Mouse (Mus musculus): ENCODE results near the gene Ms4a14. TPM values are rescaled to one million over a fixed set of nuclear protein-coding genes. Genes with fewer than 3 reads are reported as not detected.
"Not testable (repeated sequence)": the region's sequence is repeated elsewhere in the genome, so short reads cannot be mapped to it uniquely, and the experiment has no call there.

Ms4a14 gene
- total RNA-seq (2021), result 0.24 TPM in 1 of 2 replicates, not detected in the other
- long read RNA-seq, result 0 reads

- no peak for DNase-seq
These were observed at the start of gene Ms4a14 for GRCm38 (mm10) chr19:11314354-11314753. Gene Ms4a14, minus strand, starts transcription at chr19:11314454.

GRCm38 (mm10) chr19:11362002-11362401 is 47.7 kb upstream of the Ms4a14 start:
- DNase-seq, result no peak

GRCm38 (mm10) chr19:11360106-11360505 is 45.9 kb upstream of the Ms4a14 start:
- no peak for DNase-seq

GRCm38 (mm10) chr19:11355730-11356129 is 41.5 kb upstream of the Ms4a14 start:
- no peak for DNase-seq

- no peak for DNase-seq
These were observed 37.6 kb upstream of the Ms4a14 start for GRCm38 (mm10) chr19:11351878-11352277.

GRCm38 (mm10) chr19:11349698-11350481 is 35.6 kb upstream of the Ms4a14 start:
- no peak for DNase-seq

- DNase-seq, result no peak
These were observed 29.7 kb upstream of the Ms4a14 start for GRCm38 (mm10) chr19:11343992-11344391.

GRCm38 (mm10) chr19:11343147-11343546 is 28.9 kb upstream of the Ms4a14 start:
- no peak for DNase-seq

GRCm38 (mm10) chr19:11335932-11336331 is 21.7 kb upstream of the Ms4a14 start, which contains the start of gene Ms4a7:
Gene Ms4a7, minus strand, starts transcription at chr19:11336146.
- DNase-seq, result no peak

- DNase-seq, result no peak
These were observed 6.9 kb upstream of the Ms4a14 start for GRCm38 (mm10) chr19:11321123-11321522.

GRCm38 (mm10) chr19:11316786-11317185 is 2.5 kb upstream of the Ms4a14 start:
- no peak for DNase-seq

- DNase-seq, result no peak
These were observed 5.4 kb downstream of the Ms4a14 start for GRCm38 (mm10) chr19:11308888-11309287.

GRCm38 (mm10) chr19:11299529-11299928 is 14.7 kb downstream of the Ms4a14 start:
- DNase-seq, result not testable (repeated sequence)

- DNase-seq, result no peak
These were observed 15.3 kb downstream of the Ms4a14 start for GRCm38 (mm10) chr19:11298939-11299338.

GRCm38 (mm10) chr19:11293616-11294015 is 20.6 kb downstream of the Ms4a14 start:
- not testable (repeated sequence) for DNase-seq

GRCm38 (mm10) chr19:11292990-11293389 is 21.3 kb downstream of the Ms4a14 start:
- no peak for DNase-seq

GRCm38 (mm10) chr19:11283773-11284172 is 30.5 kb downstream of the Ms4a14 start, which contains the start of gene Ms4a5:
Gene Ms4a5, minus strand, starts transcription at chr19:11283873.
- DNase-seq, result no peak

GRCm38 (mm10) chr19:11280223-11280622 is 34.0 kb downstream of the Ms4a14 start:
- no peak for DNase-seq

- DNase-seq, result no peak
These were observed 37.8 kb downstream of the Ms4a14 start for GRCm38 (mm10) chr19:11276431-11276830.

- no peak for DNase-seq
These were observed 47.3 kb downstream of the Ms4a14 start for GRCm38 (mm10) chr19:11266956-11267355.

- DNase-seq, result no peak
These were observed 48.0 kb downstream of the Ms4a14 start, which contains the start of gene Ms4a1 for GRCm38 (mm10) chr19:11266052-11266845. Gene Ms4a1, minus strand, starts transcription at chr19:11266241.

- DNase-seq, result no peak
These were observed 49.6 kb downstream of the Ms4a14 start for GRCm38 (mm10) chr19:11264602-11265185.

GRCm38 (mm10) chr19:11263549-11263948 is 50.7 kb downstream of the Ms4a14 start:
- no peak for DNase-seq

Measured in adrenal gland, postnatal 25 days (tissue).